Mouse (Mus musculus): ENCODE results near the gene Tubb5. TPM values are rescaled to one million over a fixed set of nuclear protein-coding genes. Genes with fewer than 3 reads are reported as not detected.

Gene Tubb5
- 1,266 and 1,271 TPM in 2 replicates for polyA plus RNA-seq (2016; fragmentation: Nextera tagmentation; extraction: Ambion mirVana)

DNA sequence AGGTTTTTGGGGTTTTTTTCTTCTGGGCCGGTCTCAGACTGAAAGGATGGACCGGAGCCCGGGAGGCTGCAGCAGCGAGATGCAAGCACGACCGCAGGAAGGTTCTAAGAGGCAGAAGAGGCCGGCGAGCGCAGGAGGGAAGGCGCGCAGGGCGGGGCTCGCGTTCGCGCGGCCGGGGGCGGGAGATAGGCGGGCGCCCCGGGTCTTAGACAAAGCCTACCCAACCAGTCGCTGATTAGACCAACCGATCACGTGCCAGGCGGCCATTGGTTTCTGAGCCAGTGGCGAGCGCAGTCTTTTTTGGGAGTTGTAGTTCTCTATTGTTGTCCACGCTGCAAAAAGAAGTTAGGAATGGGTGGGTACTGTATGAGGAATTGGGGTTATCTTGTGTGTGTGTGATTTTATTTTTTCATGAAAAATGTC lies at the start of gene Tubb5:
Gene Tubb5, minus strand, starts transcription at position 185 of the 423 bp plus-strand sequence.
- 0% methylated on average over 29 of the region's 29 CpGs for WGBS
- H3K9ac ChIP-seq: peak within 1 kb of the TSS; percentile 96
- H3K4me1 ChIP-seq: peaks cover 39% of the 10 kb centered on the region
- ATAC-seq (ENCODE audit: insufficient number of reproducible peaks, insufficient read depth, low FRiP score, low TSS enrichment): peak; percentile 82
- H3K4me2 ChIP-seq (replicated peaks): peak within 1 kb of the TSS; percentile 85
- no peaks in the 10 kb centered on the region for H3K27me3 ChIP-seq
- H3K36me3 ChIP-seq: peaks cover 38% of the 10 kb centered on the region
- no peaks in the 10 kb centered on the region for H3K9me3 ChIP-seq
- peak within 1 kb of the TSS; percentile 87 for H3K4me3 ChIP-seq
- H3K27ac ChIP-seq: peak within 1 kb of the TSS; percentile 97

- no peak for ATAC-seq (ENCODE audit: insufficient number of reproducible peaks, insufficient read depth, low FRiP score, low TSS enrichment)
- H3K9ac ChIP-seq: no peak overlapping the region
- H3K4me2 ChIP-seq (replicated peaks): no peak overlapping the region
- H3K27me3 ChIP-seq: no peaks in the 10 kb centered on the region
- WGBS: 75% methylated on average over 10 of the region's 17 CpGs
- peaks cover 90% of the 10 kb centered on the region for H3K36me3 ChIP-seq
- no peaks in the 10 kb centered on the region for H3K4me1 ChIP-seq
- H3K9me3 ChIP-seq: no peaks in the 10 kb centered on the region
- H3K4me3 ChIP-seq: no peak overlapping the region
- H3K27ac ChIP-seq: no peak overlapping the region
Measured at GRCm38 (mm10) chr17:35887725-35888124, 49.6 kb upstream of the Tubb5 start.

- peaks cover 69% of the 10 kb centered on the region for H3K36me3 ChIP-seq
- ATAC-seq (ENCODE audit: insufficient number of reproducible peaks, insufficient read depth, low FRiP score, low TSS enrichment): no peak
Measured at GRCm38 (mm10) chr17:35883777-35884176, 45.7 kb upstream of the Tubb5 start.

GRCm38 (mm10) chr17:35882924-35883323 lies 44.8 kb upstream of the Tubb5 start:
- peaks cover 60% of the 10 kb centered on the region for H3K36me3 ChIP-seq
- WGBS: 94% methylated on average over 17 of the region's 17 CpGs
- ATAC-seq (ENCODE audit: insufficient number of reproducible peaks, insufficient read depth, low FRiP score, low TSS enrichment): no peak
- no peak overlapping the region for H3K9ac ChIP-seq
- no peaks in the 10 kb centered on the region for H3K9me3 ChIP-seq
- H3K4me3 ChIP-seq: 0 out of 2 replicates have a peak overlapping the region, but pooled peaks have one; percentile 1
- H3K27me3 ChIP-seq: no peaks in the 10 kb centered on the region
- H3K4me2 ChIP-seq (replicated peaks): no peak overlapping the region
- H3K27ac ChIP-seq: no peak overlapping the region
- peaks cover 12% of the 10 kb centered on the region for H3K4me1 ChIP-seq

More at GRCm38 (mm10) chr17:35883777-35884176, 45.7 kb upstream of the Tubb5 start:
- WGBS: 96% methylated on average over 14 of the region's 14 CpGs
- Histone ChIP-seq H3K27me3 (no peaks in the 10 kb centered on the region), H3K4me2 (replicated peaks) (no peak overlapping the region), H3K9ac (no peak overlapping the region), H3K9me3 (no peaks in the 10 kb centered on the region), H3K4me3 (no peak overlapping the region), H3K4me1 (peaks cover 12% of the 10 kb centered on the region), H3K27ac (no peak overlapping the region)

DNA sequence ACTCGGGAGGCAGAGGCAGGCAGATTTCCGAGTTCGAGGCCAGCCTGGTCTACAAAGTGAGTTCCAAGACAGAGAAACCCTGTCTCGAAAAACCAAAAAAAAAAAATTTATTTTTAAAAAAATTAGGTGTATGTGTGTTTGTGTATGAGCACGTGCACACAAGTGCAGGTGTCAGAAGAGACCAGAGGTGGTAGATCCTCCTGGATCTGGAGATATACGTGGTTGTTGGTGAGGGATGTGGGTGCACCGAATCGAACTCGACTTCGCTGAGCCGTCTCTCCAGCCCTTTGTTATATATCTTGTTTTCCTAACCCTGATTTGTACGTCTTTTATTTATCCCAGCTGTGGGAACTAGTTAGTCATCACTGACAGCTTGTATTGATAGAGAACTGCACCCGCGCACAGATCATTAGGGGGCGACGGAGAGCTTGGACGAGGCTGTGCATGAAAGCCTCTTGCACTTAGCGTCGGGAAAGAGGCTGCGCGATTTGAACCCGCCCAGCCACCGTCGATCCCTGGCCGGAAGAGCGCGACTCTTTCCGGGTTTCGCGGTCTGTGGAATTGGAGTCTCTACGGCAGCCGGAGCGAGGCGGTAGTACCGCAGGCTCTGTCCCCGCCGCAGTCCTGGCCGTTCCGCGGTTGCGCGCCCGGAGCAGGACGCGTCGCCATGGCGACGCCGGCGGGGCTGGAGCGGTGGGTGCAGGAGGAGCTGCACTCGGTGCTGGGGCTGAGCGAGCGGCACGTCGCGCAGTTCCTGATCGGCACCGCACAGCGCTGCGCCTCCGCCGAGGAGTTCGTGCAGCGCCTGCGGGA lies 41.3 kb upstream of the Tubb5 start, which contains the start of gene Dhx16:
Gene Dhx16, plus strand, starts transcription at position 575 of the 813 bp plus-strand sequence.
- H3K9me3 ChIP-seq: no peaks in the 10 kb centered on the region
- H3K27ac ChIP-seq: peak within 1 kb of the TSS; percentile 66; the same call in 1 of the 2 replicates
- WGBS: 5% methylated on average over 66 of the region's 66 CpGs
- peak within 1 kb of the TSS; percentile 83 for H3K4me2 ChIP-seq (replicated peaks)
- peaks cover 12% of the 10 kb centered on the region for H3K4me1 ChIP-seq
- peak; percentile 86 for ATAC-seq (ENCODE audit: insufficient number of reproducible peaks, insufficient read depth, low FRiP score, low TSS enrichment)
- peak within 1 kb of the TSS; percentile 96 for H3K4me3 ChIP-seq
- H3K27me3 ChIP-seq: no peaks in the 10 kb centered on the region
- H3K9ac ChIP-seq: peak within 1 kb of the TSS; percentile 85
- peaks cover 46% of the 10 kb centered on the region for H3K36me3 ChIP-seq

GRCm38 (mm10) chr17:35874721-35875120 lies 36.6 kb upstream of the Tubb5 start:
- no peaks in the 10 kb centered on the region for H3K9me3 ChIP-seq
- peaks cover 39% of the 10 kb centered on the region for H3K36me3 ChIP-seq
- 93% methylated on average over 6 of the region's 6 CpGs for WGBS
- no peak overlapping the region for H3K4me2 ChIP-seq (replicated peaks)
- no peaks in the 10 kb centered on the region for H3K27me3 ChIP-seq
- no peak overlapping the region for H3K9ac ChIP-seq
- H3K27ac ChIP-seq: no peak overlapping the region
- peaks cover 27% of the 10 kb centered on the region for H3K4me1 ChIP-seq
- ATAC-seq (ENCODE audit: insufficient number of reproducible peaks, insufficient read depth, low FRiP score, low TSS enrichment): no peak
- no peak overlapping the region for H3K4me3 ChIP-seq

- Histone ChIP-seq H3K27ac (no peak overlapping the region), H3K9me3 (no peaks in the 10 kb centered on the region), H3K36me3 (peaks cover 39% of the 10 kb centered on the region), H3K9ac (peak overlapping the region; percentile 5; the same call in 1 of the 2 replicates), H3K4me1 (peaks cover 35% of the 10 kb centered on the region), H3K27me3 (no peaks in the 10 kb centered on the region), H3K4me3 (0 out of 2 replicates have a peak overlapping the region, but pooled peaks have one; percentile 8), H3K4me2 (replicated peaks) (peak overlapping the region; percentile 26)
- no peak for ATAC-seq (ENCODE audit: insufficient number of reproducible peaks, insufficient read depth, low FRiP score, low TSS enrichment)
- WGBS: 32% methylated on average over 21 of the region's 21 CpGs
Measured at GRCm38 (mm10) chr17:35873774-35874519, 35.8 kb upstream of the Tubb5 start.

DNA sequence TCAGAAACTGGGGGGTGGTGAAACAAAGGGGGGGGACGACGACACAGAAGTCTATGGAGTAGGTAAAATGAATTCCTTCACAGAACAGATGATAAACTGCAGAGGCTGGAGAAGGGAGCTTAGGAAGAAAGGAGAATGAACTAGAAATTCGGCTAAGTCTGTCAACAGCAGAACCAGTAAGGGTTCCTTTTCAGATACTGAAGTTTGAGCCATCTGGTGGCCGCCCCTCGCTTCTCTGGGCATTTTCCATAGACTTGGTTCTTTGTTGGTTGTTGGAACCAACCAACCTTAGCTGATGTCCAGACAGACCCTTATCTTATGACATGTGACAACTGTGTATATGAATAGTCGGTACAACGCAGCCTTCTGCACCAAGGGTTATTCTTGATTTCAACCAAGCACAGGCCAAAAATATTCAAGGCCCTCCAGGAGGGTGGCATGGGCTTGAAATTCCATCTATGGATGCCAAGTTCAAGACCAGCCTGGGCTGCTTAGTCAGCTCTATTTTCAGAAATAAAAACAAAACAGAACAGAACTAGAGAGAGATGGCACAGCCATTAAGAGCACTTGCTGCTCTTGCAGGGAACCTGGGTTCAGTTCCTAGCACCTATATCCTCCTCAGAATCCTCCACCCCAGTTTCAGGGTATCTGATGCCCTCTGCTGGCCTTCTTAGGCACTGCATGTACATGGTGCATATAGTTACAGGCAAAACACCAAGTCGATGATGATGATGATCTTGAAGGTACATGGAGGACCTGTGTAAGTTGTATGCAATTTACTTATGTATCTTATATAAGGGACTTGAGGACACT lies 33.0 kb upstream of the Tubb5 start:
- whole genome bisulfite sequencing: 82% methylated on average over 8 of the region's 8 CpGs
- H3K9me3 ChIP-seq: no peaks in the 10 kb centered on the region
- H3K27ac ChIP-seq: peak overlapping the region; percentile 98
- no peaks in the 10 kb centered on the region for H3K27me3 ChIP-seq
- peaks cover 55% of the 10 kb centered on the region for H3K4me1 ChIP-seq
- H3K4me2 ChIP-seq (replicated peaks): peak overlapping the region; percentile 96
- peak overlapping the region; percentile 73 for H3K4me3 ChIP-seq
- H3K36me3 ChIP-seq: peaks cover 36% of the 10 kb centered on the region
- peak overlapping the region; percentile 68; the same call in 1 of the 2 replicates for H3K9ac ChIP-seq
- ATAC-seq (ENCODE audit: insufficient number of reproducible peaks, insufficient read depth, low FRiP score, low TSS enrichment): no peak

DNA sequence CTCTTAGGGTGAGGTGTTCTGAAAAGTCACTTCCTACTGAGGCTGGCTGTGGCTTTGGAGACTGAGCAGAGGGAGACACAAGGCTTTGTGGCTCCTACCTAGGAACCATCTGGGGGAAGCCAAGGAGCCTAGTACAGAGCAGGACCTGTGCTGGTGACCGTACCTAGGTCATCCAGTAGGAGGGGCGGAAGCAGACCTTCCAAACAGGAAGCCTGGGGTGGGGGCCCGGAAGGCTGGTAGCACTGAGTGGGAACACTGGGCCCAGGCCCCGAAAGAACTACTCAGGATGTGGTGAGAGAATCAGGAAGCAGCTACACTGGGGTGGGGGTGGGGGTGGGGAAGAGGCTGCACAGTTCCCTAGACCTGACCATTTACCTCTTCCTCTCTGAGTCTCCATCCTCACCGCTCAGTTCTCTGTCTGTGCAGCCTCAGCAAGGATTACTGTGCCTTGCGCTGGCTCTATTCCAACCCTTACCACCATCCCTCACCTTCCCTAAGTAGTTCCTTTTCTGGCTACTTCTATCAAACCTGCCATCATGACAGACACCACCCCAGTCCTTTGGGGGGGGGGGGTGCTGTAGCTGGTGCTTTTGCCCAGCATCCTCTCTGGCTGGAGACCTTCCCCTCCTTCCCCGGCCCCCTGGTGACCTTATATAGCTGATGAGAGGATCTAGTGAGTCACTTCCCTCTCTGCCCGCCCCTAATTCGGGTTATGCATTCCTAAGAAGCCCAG lies 32.2 kb upstream of the Tubb5 start:
- ATAC-seq (ENCODE audit: insufficient number of reproducible peaks, insufficient read depth, low FRiP score, low TSS enrichment): no peak
- peak overlapping the region; percentile 68 for H3K9ac ChIP-seq
- 47% methylated on average over 8 of the region's 9 CpGs for WGBS
- peaks cover 55% of the 10 kb centered on the region for H3K4me1 ChIP-seq
- no peaks in the 10 kb centered on the region for H3K9me3 ChIP-seq
- peaks cover 31% of the 10 kb centered on the region for H3K36me3 ChIP-seq
- no peaks in the 10 kb centered on the region for H3K27me3 ChIP-seq
- H3K4me2 ChIP-seq (replicated peaks): peak overlapping the region; percentile 96
- peak overlapping the region; percentile 73 for H3K4me3 ChIP-seq
- H3K27ac ChIP-seq: peak overlapping the region; percentile 98

DNA sequence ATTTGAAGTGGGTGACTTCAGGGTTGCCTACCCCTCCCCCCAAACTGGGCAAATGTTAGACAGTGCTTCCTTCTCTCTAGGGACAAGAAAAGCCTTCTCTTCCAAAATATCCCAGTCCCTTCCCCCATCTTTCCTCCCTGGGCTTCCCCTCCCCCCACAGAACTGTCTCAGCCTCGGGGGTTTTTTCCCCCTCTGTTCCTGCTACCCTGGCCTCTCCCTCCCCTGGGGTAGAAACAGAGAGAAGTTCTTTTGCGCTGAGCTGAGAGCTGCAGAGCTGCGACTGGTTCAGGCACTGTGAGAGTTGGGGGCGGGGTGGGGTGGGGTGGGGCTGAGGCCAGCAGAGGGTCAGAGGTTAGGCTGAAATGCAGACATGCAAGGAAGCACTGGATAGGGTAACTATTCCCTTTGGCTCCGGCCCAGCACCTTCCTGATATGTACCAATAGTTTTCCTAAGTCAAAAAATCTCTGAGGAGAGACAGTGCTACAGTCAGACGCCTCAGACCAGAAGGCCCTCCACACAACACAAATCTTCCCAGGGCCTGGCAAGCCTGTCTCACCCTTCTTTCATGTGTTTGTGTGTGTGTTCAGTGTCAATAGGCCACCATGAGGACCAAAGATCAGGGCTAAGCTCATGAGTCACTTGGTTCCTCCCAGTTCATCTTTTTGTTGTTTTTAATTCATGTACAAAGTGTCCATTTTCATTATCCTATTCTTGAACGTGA lies 31.4 kb upstream of the Tubb5 start:
- WGBS: 1% methylated on average over 7 of the region's 7 CpGs
- H3K4me1 ChIP-seq: peaks cover 62% of the 10 kb centered on the region
- ATAC-seq (ENCODE audit: insufficient number of reproducible peaks, insufficient read depth, low FRiP score, low TSS enrichment): no peak
- peak overlapping the region; percentile 98 for H3K27ac ChIP-seq
- peak overlapping the region; percentile 96 for H3K4me2 ChIP-seq (replicated peaks)
- peak overlapping the region; percentile 68 for H3K9ac ChIP-seq
- no peaks in the 10 kb centered on the region for H3K27me3 ChIP-seq
- no peaks in the 10 kb centered on the region for H3K9me3 ChIP-seq
- peaks cover 23% of the 10 kb centered on the region for H3K36me3 ChIP-seq
- H3K4me3 ChIP-seq: peak overlapping the region; percentile 73
